Mouse (Mus musculus) midbrain, embryonic 16.5 days (tissue): ENCODE results near the gene Boc. TPM values are rescaled to one million over a fixed set of nuclear protein-coding genes. Genes with fewer than 3 reads are reported as not detected.

Experiments used
- ATAC-seq: fragments of 200-750 bp; cut with Nextera tagmentation; 2 replicates; pipeline ENCODE4 v1.8.0; 2017; ENCODE audit warnings: moderate TSS enrichment
- H3K27ac ChIP-seq: fragments of 300-500 bp; sonication (generic); 2 replicates; pipeline ENCODE4 v1.5.1; 2014; ENCODE audit warnings: mild to moderate bottlenecking, low read length, mixed read lengths
- H3K27me3 ChIP-seq: fragments of 300-500 bp; sonication (generic); 2 replicates; pipeline ENCODE4 v1.6.1; 2014; ENCODE audit warnings: low read depth, low read length, mixed read lengths; ENCODE audit not compliant: control insufficient read depth, insufficient read depth
- H3K36me3 ChIP-seq: fragments of 300-500 bp; sonication (generic); 2 replicates; pipeline ENCODE4 v1.6.1; 2014; ENCODE audit warnings: mild to moderate bottlenecking, low read length, moderate library complexity, mixed read lengths; ENCODE audit not compliant: control insufficient read depth, insufficient read depth
- H3K4me1 ChIP-seq: fragments of 300-500 bp; sonication (generic); 2 replicates; pipeline ENCODE4 v1.6.1; 2014; ENCODE audit warnings: mild to moderate bottlenecking, low read length, mixed read lengths; ENCODE audit not compliant: control insufficient read depth, insufficient read depth
- H3K4me2 ChIP-seq: fragments of 300-500 bp; sonication (generic); 2 replicates; pipeline ENCODE4 v1.6.1; 2014; ENCODE audit warnings: mild to moderate bottlenecking, low read length, mixed read lengths
- H3K4me3 ChIP-seq: fragments of 300-500 bp; sonication (generic); 2 replicates; pipeline ENCODE4 v1.5.1; 2014; ENCODE audit warnings: low read depth, mild to moderate bottlenecking, low read length, moderate library complexity, mixed read lengths
- H3K9ac ChIP-seq: fragments of 300-500 bp; sonication (generic); 2 replicates; pipeline ENCODE4 v1.6.1; 2014; ENCODE audit warnings: low read depth, low read length, mixed read lengths
- H3K9me3 ChIP-seq: fragments of 300-500 bp; sonication (generic); replicated peaks from 2 replicates; pipeline ENCODE4 v1.6.1; 2014; ENCODE audit warnings: mild to moderate bottlenecking, low read length, mixed read lengths; ENCODE audit not compliant: control insufficient read depth, poor library complexity, severe bottlenecking
- WGBS: fragments of 180-500 bp; shearing (Covaris S2); extraction: QIAGEN DNeasy Blood & Tissue Kit; methylation state at CpG from one replicate; pipeline ENCODE4 v1.1.7; 2014; 5-methylcytosine and 5-hydroxymethylcytosine counted together
- polyA plus RNA-seq: library from polyadenylated mRNA; unstranded; fragments of >200 nt; fragmentation: Nextera tagmentation; extraction: Ambion mirVana; gene quantifications from 2 replicates; pipeline ENCODE4 v1.2.1, GENCODE M21; 2015

Boc gene
- polyA plus RNA-seq, 1 experiment from 2014 or later, result 10.5 TPM

GRCm38 (mm10) chr16:44484831-44485230, 73.9 kb downstream of the Boc start:
- 83% methylated on average over 10 of the region's 10 CpGs for WGBS
- no peak for ATAC-seq
- H3K36me3 ChIP-seq, result no peaks in the 10 kb centered on the region
- H3K9me3 ChIP-seq, result no peaks in the 10 kb centered on the region
- no peak overlapping the region for H3K27ac ChIP-seq
- no peaks in the 10 kb centered on the region for H3K27me3 ChIP-seq
- no peak overlapping the region for H3K4me3 ChIP-seq
- no peak overlapping the region for H3K9ac ChIP-seq
- H3K4me1 ChIP-seq, result peaks cover 3% of the 10 kb centered on the region
- no peak overlapping the region for H3K4me2 ChIP-seq

DNA sequence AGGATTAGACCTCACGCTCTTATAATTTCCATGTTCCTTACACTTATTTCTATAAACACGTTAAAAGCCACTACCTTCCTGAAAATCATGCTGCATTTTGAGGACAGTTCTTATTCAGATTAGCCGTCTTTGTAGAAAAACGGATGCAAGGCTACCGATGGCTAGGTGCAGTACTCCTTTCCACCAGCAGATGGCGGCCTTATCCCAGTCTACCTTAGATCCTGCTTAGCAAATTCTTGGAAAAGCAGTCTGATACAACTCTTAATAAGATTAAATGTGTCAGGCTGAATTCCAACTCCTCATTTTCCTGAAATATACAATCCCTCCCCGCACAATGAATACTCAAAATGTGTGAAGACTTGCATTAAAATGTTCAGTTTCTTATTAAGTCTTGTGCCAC, 74.6 kb downstream of the Boc start:
- peaks cover 3% of the 10 kb centered on the region for H3K4me1 ChIP-seq
- no peaks in the 10 kb centered on the region for H3K36me3 ChIP-seq
- H3K9ac ChIP-seq, result no peak overlapping the region
- WGBS, result 5% methylated on average over 7 of the region's 7 CpGs
- H3K27me3 ChIP-seq, result no peaks in the 10 kb centered on the region
- H3K4me3 ChIP-seq, result no peak overlapping the region
- H3K27ac ChIP-seq, result no peak overlapping the region
- peak; percentile 15; the same call in 1 of the 2 replicates for ATAC-seq
- no peaks in the 10 kb centered on the region for H3K9me3 ChIP-seq
- H3K4me2 ChIP-seq, result no peak overlapping the region

DNA sequence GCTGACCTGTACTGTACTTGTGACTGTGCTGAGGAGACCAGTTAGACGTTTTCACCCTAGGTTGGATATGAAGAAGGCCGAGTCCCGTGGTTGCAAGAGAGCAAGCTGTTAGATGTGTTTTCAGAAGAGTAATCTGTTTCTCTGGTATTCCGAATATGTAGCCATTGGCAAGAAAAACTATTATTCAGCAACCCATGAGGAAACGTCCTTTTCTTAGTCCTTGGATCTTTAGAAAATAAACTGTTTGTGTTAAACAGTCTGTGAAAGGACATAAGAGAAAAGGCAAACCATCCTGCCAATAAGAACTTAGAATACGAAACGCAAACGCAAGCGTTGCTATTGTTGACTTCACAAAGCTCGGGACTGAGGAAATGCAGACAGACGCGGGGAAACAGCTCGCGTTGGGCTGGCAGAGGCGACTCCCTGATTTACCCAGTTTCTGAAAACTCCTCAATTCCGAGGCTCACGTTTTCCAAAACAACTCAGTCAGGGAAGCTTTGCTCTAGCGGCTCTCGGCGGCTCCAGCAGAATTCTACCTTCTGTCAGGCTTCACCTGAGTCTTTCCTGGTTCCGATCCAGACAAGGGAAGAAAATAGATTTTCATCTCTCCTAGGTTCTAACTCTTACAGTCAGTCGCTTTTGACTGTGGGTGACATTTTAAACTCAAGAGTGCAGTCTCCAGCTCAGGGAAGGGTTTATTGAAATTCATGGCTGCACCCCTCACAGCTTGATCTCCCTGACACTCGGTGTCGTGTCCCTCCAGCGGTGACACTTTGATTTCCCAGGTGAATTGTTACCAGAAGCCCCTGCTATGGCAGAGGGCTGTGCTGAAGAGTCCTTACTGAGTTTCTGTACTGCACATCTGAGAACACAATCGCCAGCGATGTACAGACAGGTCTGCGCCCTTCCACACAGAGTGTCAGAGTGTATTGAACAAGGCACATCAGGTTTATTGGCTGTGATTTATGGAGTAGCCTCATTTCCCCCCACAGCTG, 76.8 kb downstream of the Boc start:
- peak overlapping the region; percentile 10; the same call in 1 of the 2 replicates for H3K4me2 ChIP-seq
- H3K4me1 ChIP-seq, result peaks cover 3% of the 10 kb centered on the region
- WGBS, result 41% methylated on average over 28 of the region's 28 CpGs
- H3K4me3 ChIP-seq, result no peak overlapping the region
- no peaks in the 10 kb centered on the region for H3K36me3 ChIP-seq
- peak overlapping the region; percentile 3; the same call in 1 of the 2 replicates for H3K9ac ChIP-seq
- no peaks in the 10 kb centered on the region for H3K9me3 ChIP-seq
- H3K27ac ChIP-seq, result peak overlapping the region; percentile 47
- no peak for ATAC-seq
- no peaks in the 10 kb centered on the region for H3K27me3 ChIP-seq

GRCm38 (mm10) chr16:44480616-44481015, 78.1 kb downstream of the Boc start:
- Histone ChIP-seq H3K36me3 (no peaks in the 10 kb centered on the region), H3K4me2 (no peak overlapping the region), H3K27me3 (no peaks in the 10 kb centered on the region), H3K27ac (no peak overlapping the region), H3K4me1 (peaks cover 3% of the 10 kb centered on the region), H3K4me3 (no peak overlapping the region), H3K9me3 (no peaks in the 10 kb centered on the region), H3K9ac (no peak overlapping the region)
- ATAC-seq, result no peak
- WGBS, result 70% methylated on average over 7 of the region's 7 CpGs

- Histone ChIP-seq H3K4me3 (no peak overlapping the region), H3K27ac (no peak overlapping the region), H3K9ac (no peak overlapping the region), H3K27me3 (no peaks in the 10 kb centered on the region), H3K9me3 (no peaks in the 10 kb centered on the region), H3K36me3 (no peaks in the 10 kb centered on the region), H3K4me2 (no peak overlapping the region), H3K4me1 (peaks cover 3% of the 10 kb centered on the region)
- 88% methylated on average over 14 of the region's 14 CpGs for WGBS
- no peak for ATAC-seq
Observed at GRCm38 (mm10) chr16:44479852-44480251, 78.8 kb downstream of the Boc start.

GRCm38 (mm10) chr16:44478767-44479166, 79.9 kb downstream of the Boc start:
- Histone ChIP-seq H3K27ac (no peak overlapping the region), H3K4me2 (peak overlapping the region; percentile 33), H3K27me3 (no peaks in the 10 kb centered on the region), H3K4me1 (peaks cover 3% of the 10 kb centered on the region), H3K9ac (no peak overlapping the region), H3K9me3 (no peaks in the 10 kb centered on the region), H3K4me3 (no peak overlapping the region), H3K36me3 (no peaks in the 10 kb centered on the region)
- no peak for ATAC-seq
- WGBS, result 47% methylated on average over 18 of the region's 18 CpGs

DNA sequence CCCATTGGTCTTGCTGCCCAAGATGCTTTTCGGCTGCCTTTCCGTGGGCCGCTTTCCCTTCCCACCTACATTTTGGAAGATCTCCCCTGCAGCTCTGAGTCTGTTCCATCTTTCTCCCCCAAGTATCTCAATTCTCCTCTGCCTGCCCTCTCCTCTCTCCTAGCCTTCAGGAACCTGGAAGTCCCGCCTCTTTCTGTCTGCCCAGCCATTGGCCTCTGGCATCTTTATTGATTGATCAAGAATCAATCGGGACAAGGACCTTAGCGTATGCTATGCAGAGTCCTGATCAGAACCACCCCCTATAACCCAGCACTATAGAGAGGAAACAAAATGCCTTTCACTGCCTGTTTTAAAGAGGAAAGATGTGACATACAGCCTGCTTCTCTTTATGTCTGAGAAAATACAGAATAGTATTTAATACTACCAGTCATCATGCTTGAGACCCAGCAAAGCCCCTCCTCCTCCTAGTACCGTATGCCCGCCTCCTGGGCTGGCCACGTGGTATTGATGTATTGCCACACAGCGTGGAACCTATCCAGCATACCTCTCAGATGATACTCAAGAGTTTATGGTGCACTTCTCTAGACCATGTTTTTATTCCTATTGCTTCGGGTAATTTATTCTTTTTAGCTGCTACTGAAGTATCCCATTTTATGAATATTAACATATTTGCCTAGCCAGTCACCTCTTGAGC, 82.9 kb downstream of the Boc start:
- Histone ChIP-seq H3K4me2 (no peak overlapping the region), H3K27ac (no peak overlapping the region), H3K27me3 (no peaks in the 10 kb centered on the region), H3K4me3 (no peak overlapping the region), H3K9me3 (no peaks in the 10 kb centered on the region), H3K4me1 (no peaks in the 10 kb centered on the region), H3K36me3 (no peaks in the 10 kb centered on the region), H3K9ac (no peak overlapping the region)
- ATAC-seq, result peak; percentile 51; the same call in 1 of the 2 replicates
- 91% methylated on average over 11 of the region's 11 CpGs for WGBS

DNA sequence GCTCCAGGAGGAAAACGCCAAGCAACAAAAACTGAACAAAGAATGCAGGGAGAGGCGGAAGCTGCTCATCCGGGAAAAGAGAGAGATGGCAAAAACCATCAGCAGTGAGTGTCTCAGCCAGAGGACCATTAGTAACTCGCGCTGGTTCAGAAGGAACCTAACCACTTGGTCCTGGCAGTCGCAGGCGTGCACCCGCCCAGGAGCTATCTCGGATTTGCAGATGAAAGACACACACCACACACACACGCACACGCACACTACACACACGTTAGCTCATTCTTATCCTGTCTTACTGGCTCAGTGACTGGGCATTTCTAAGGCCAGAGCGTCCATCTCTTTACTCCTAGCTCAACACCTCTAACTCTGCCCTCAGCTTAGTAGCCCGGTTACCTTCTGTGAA, 83.4 kb downstream of the Boc start:
- no peaks in the 10 kb centered on the region for H3K36me3 ChIP-seq
- H3K27ac ChIP-seq, result no peak overlapping the region
- H3K27me3 ChIP-seq, result no peaks in the 10 kb centered on the region
- no peak overlapping the region for H3K4me2 ChIP-seq
- WGBS, result 88% methylated on average over 14 of the region's 14 CpGs
- no peaks in the 10 kb centered on the region for H3K4me1 ChIP-seq
- H3K4me3 ChIP-seq, result no peak overlapping the region
- ATAC-seq, result no peak
- no peaks in the 10 kb centered on the region for H3K9me3 ChIP-seq
- no peak overlapping the region for H3K9ac ChIP-seq

- no peaks in the 10 kb centered on the region for H3K36me3 ChIP-seq
- H3K4me1 ChIP-seq, result no peaks in the 10 kb centered on the region
- no peak overlapping the region for H3K4me3 ChIP-seq
- ATAC-seq, result no peak
- WGBS, result 85% methylated on average over 5 of the region's 5 CpGs
- H3K9me3 ChIP-seq, result no peaks in the 10 kb centered on the region
- no peak overlapping the region for H3K9ac ChIP-seq
- no peak overlapping the region for H3K27ac ChIP-seq
- H3K4me2 ChIP-seq, result no peak overlapping the region
- no peaks in the 10 kb centered on the region for H3K27me3 ChIP-seq
Observed at GRCm38 (mm10) chr16:44460922-44461321, 97.8 kb downstream of the Boc start.
